Mouse (Mus musculus) retina, embryonic 14.5 days (tissue): ENCODE data around the gene Gtf2h2.
"Not testable (repeated sequence)": the region's sequence is repeated elsewhere in the genome, so short reads cannot be mapped to it uniquely, and the experiment has no call there.

ENCODE experiments used
- DNase-seq: peaks from one replicate; pipeline ENCODE4 v3.0.0-alpha.2; 2015; ENCODE audit warnings: low spot score

The Gtf2h2 gene

GRCm38 (mm10) chr13:100490424-100490823, 2.0 kb downstream of the Gtf2h2 start:
- DNase-seq, result no peak

- DNase-seq, result no peak
Observed at GRCm38 (mm10) chr13:100483610-100484009, 8.8 kb downstream of the Gtf2h2 start.

GRCm38 (mm10) chr13:100463527-100464222, 28.7 kb downstream of the Gtf2h2 start:
- no peak for DNase-seq

GRCm38 (mm10) chr13:100461336-100461735, 31.0 kb downstream of the Gtf2h2 start:
- no peak for DNase-seq

- not testable (repeated sequence) for DNase-seq
Observed at GRCm38 (mm10) chr13:100452415-100453127, 39.8 kb downstream of the Gtf2h2 start, which contains the start of gene Naip1. TSS of gene Naip1 (minus strand) at chr13:100452869.

GRCm38 (mm10) chr13:100449495-100449894, 42.9 kb downstream of the Gtf2h2 start:
- DNase-seq, result no peak

GRCm38 (mm10) chr13:100440116-100440515, 52.3 kb downstream of the Gtf2h2 start:
- no peak for DNase-seq

- no peak for DNase-seq
Observed at GRCm38 (mm10) chr13:100438701-100439100, 53.7 kb downstream of the Gtf2h2 start.

- no peak for DNase-seq
Observed at GRCm38 (mm10) chr13:100437322-100437825, 55.0 kb downstream of the Gtf2h2 start.

GRCm38 (mm10) chr13:100436556-100437163, 55.7 kb downstream of the Gtf2h2 start:
- DNase-seq, result not testable (repeated sequence)

- not testable (repeated sequence) for DNase-seq
Observed at GRCm38 (mm10) chr13:100419958-100420357, 72.4 kb downstream of the Gtf2h2 start.

GRCm38 (mm10) chr13:100414428-100414827, 78.0 kb downstream of the Gtf2h2 start:
- DNase-seq, result no peak
